Mouse (Mus musculus): ENCODE data around the gene Rbbp5. TPM values are rescaled to one million over a fixed set of nuclear protein-coding genes. Genes with fewer than 3 reads are reported as not detected.

The Rbbp5 gene
- polyA plus RNA-seq, 1 experiment from 2014 or later, result 52.9 TPM

- Histone ChIP-seq H3K4me1 (replicated peaks) (peaks cover 11% of the 10 kb centered on the region), H3K27ac (no peak within 1 kb of the TSS), H3K27me3 (no peaks in the 10 kb centered on the region), H3K36me3 (peaks cover 63% of the 10 kb centered on the region), H3K4me3 (replicated peaks) (no peak within 1 kb of the TSS), H3K9ac (replicated peaks) (no peak within 1 kb of the TSS), H3K9me3 (no peaks in the 10 kb centered on the region), H3K4me2 (replicated peaks) (no peak within 1 kb of the TSS)
- no peak for ATAC-seq
- WGBS, result 89% methylated on average over 7 of the region's 7 CpGs
Observed at GRCm38 (mm10) chr1:132506058-132506457, 28.9 kb downstream of the Rbbp5 start, which contains the start of gene Tmem81. Gene Tmem81 (plus strand): TSS chr1:132506230.

DNA sequence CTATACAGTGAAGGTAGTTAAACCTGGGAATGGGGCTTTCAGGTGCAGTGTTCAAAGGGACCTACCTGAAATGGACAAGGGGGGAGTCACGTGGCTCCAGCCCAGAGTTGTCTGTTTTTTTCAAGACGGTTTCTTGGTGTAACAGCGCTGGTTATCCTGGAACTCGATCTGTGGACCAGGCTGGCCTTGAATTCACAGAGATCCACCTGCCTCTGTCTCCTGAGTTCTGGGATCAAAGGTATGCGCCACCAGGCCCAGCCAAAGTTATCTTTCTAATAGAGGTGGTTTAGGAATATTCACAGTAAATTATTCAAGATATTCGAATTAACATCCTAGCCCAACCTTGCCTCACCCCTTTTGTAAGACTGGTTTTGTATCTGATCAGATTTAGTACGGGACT lies 29.5 kb downstream of the Rbbp5 start:
- Histone ChIP-seq H3K27ac (no peak overlapping the region), H3K27me3 (no peaks in the 10 kb centered on the region), H3K9ac (replicated peaks) (no peak overlapping the region), H3K4me3 (replicated peaks) (no peak overlapping the region), H3K4me1 (replicated peaks) (peaks cover 16% of the 10 kb centered on the region), H3K9me3 (no peaks in the 10 kb centered on the region), H3K4me2 (replicated peaks) (no peak overlapping the region), H3K36me3 (peaks cover 57% of the 10 kb centered on the region)
- ATAC-seq, result no peak
- WGBS, result 93% methylated on average over 7 of the region's 7 CpGs

DNA sequence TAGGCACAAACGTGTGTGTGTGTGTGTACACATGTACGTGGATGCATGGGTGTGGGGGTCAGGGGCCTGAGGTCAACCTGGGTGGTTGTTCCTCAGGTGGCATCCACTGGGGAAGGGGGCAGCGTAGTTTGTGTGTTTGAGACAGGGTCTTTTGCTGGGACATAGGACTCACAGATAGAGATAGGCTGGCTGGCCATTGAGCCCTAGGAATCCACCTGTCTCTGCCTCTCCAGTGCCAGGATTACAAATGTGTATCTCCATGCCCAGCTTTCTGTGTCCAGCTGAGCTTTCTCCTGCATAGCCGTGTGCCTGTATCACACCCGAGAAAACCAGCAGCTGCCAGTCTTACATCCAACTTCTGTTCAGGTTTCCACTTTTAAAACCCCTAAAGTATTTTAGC lies 32.6 kb downstream of the Rbbp5 start:
- no peaks in the 10 kb centered on the region for H3K27me3 ChIP-seq
- no peaks in the 10 kb centered on the region for H3K9me3 ChIP-seq
- H3K4me1 ChIP-seq (replicated peaks), result peaks cover 23% of the 10 kb centered on the region
- no peak for ATAC-seq
- WGBS, result 86% methylated on average over 5 of the region's 5 CpGs
- peaks cover 38% of the 10 kb centered on the region for H3K36me3 ChIP-seq
- H3K9ac ChIP-seq (replicated peaks), result no peak overlapping the region
- no peak overlapping the region for H3K4me2 ChIP-seq (replicated peaks)
- H3K4me3 ChIP-seq (replicated peaks), result no peak overlapping the region
- peak overlapping the region; percentile 32; the same call in 1 of the 2 replicates for H3K27ac ChIP-seq

- Histone ChIP-seq H3K9ac (replicated peaks) (0 out of 2 replicates have a peak overlapping the region, but pooled peaks have one; percentile 23), H3K36me3 (peaks cover 42% of the 10 kb centered on the region), H3K4me2 (replicated peaks) (no peak overlapping the region), H3K4me1 (replicated peaks) (peaks cover 23% of the 10 kb centered on the region), H3K27me3 (no peaks in the 10 kb centered on the region), H3K4me3 (replicated peaks) (no peak overlapping the region), H3K27ac (peak overlapping the region; percentile 62), H3K9me3 (no peaks in the 10 kb centered on the region)
- 56% methylated on average over 8 of the region's 8 CpGs for WGBS
- peak; percentile 75 for ATAC-seq
Observed at GRCm38 (mm10) chr1:132511521-132511920, 34.4 kb downstream of the Rbbp5 start.

- Histone ChIP-seq H3K36me3 (peaks cover 42% of the 10 kb centered on the region), H3K4me1 (replicated peaks) (peaks cover 23% of the 10 kb centered on the region), H3K4me2 (replicated peaks) (no peak overlapping the region), H3K9me3 (no peaks in the 10 kb centered on the region), H3K9ac (replicated peaks) (peak overlapping the region; percentile 20; the same call in 1 of the 2 replicates), H3K27me3 (no peaks in the 10 kb centered on the region), H3K27ac (no peak overlapping the region; the same call in 1 of the 2 replicates), H3K4me3 (replicated peaks) (no peak overlapping the region)
- WGBS, result 76% methylated on average over 8 of the region's 8 CpGs
- ATAC-seq, result no peak
Observed at GRCm38 (mm10) chr1:132512106-132512505, 34.9 kb downstream of the Rbbp5 start.

- 92% methylated on average over 12 of the region's 12 CpGs for WGBS
Observed at GRCm38 (mm10) chr1:132515339-132515738, 38.2 kb downstream of the Rbbp5 start.

GRCm38 (mm10) chr1:132516776-132517175 lies 39.6 kb downstream of the Rbbp5 start:
- 92% methylated on average over 11 of the region's 11 CpGs for WGBS
- Histone ChIP-seq H3K27ac (no peak overlapping the region), H3K4me2 (replicated peaks) (no peak overlapping the region), H3K36me3 (peaks cover 63% of the 10 kb centered on the region), H3K4me1 (replicated peaks) (peaks cover 7% of the 10 kb centered on the region; the same call in 1 of the 2 replicates), H3K9ac (replicated peaks) (no peak overlapping the region), H3K4me3 (replicated peaks) (no peak overlapping the region), H3K27me3 (no peaks in the 10 kb centered on the region), H3K9me3 (no peaks in the 10 kb centered on the region)
- ATAC-seq, result no peak

More at GRCm38 (mm10) chr1:132515339-132515738, 38.2 kb downstream of the Rbbp5 start:
- Histone ChIP-seq H3K4me1 (replicated peaks) (peaks cover 16% of the 10 kb centered on the region; the same call in 1 of the 2 replicates), H3K4me2 (replicated peaks) (no peak overlapping the region), H3K9me3 (no peaks in the 10 kb centered on the region), H3K36me3 (peaks cover 56% of the 10 kb centered on the region), H3K4me3 (replicated peaks) (no peak overlapping the region), H3K27ac (0 out of 2 replicates have a peak overlapping the region, but pooled peaks have one; percentile 10), H3K9ac (replicated peaks) (no peak overlapping the region), H3K27me3 (no peaks in the 10 kb centered on the region)
- no peak for ATAC-seq

- peaks cover 8% of the 10 kb centered on the region; the same call in 1 of the 2 replicates for H3K4me1 ChIP-seq (replicated peaks)
- H3K4me3 ChIP-seq (replicated peaks), result no peak overlapping the region
- no peak for ATAC-seq
- H3K27ac ChIP-seq, result no peak overlapping the region
- 88% methylated on average over 18 of the region's 18 CpGs for WGBS
- H3K9ac ChIP-seq (replicated peaks), result no peak overlapping the region
- no peaks in the 10 kb centered on the region for H3K9me3 ChIP-seq
- H3K36me3 ChIP-seq, result peaks cover 82% of the 10 kb centered on the region
- H3K27me3 ChIP-seq, result no peaks in the 10 kb centered on the region
- no peak overlapping the region for H3K4me2 ChIP-seq (replicated peaks)
Observed at GRCm38 (mm10) chr1:132518621-132519020, 41.5 kb downstream of the Rbbp5 start.

DNA sequence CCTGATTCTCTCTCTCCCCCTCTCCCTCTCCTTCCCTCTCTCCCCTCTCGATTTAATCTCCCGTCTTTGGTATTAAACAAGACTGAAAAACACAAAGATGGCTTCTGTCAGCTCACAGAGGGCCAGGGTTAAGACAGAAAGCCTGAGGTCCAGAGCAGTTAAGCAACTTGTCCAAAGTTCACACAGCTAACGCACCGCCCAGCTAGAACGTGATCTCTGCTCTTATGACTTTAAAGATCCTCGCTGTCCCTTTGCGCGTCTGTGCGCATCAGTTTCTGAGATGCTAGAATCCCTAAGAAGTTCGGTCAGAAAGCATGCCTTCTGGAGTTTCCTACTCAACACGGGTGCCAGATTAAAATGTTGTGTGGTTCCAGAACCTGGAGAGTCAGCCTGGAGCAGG lies 42.6 kb downstream of the Rbbp5 start:
- Histone ChIP-seq H3K36me3 (peaks cover 79% of the 10 kb centered on the region), H3K4me3 (replicated peaks) (no peak overlapping the region), H3K9me3 (no peaks in the 10 kb centered on the region), H3K4me1 (replicated peaks) (peaks cover 8% of the 10 kb centered on the region; the same call in 1 of the 2 replicates), H3K27me3 (no peaks in the 10 kb centered on the region), H3K4me2 (replicated peaks) (no peak overlapping the region), H3K27ac (no peak overlapping the region), H3K9ac (replicated peaks) (no peak overlapping the region)
- ATAC-seq, result no peak
- WGBS, result 88% methylated on average over 11 of the region's 11 CpGs

GRCm38 (mm10) chr1:132520764-132521163 lies 43.6 kb downstream of the Rbbp5 start:
- no peaks in the 10 kb centered on the region for H3K9me3 ChIP-seq
- ATAC-seq, result no peak
- H3K36me3 ChIP-seq, result peaks cover 77% of the 10 kb centered on the region
- no peak overlapping the region for H3K27ac ChIP-seq
- H3K4me2 ChIP-seq (replicated peaks), result no peak overlapping the region
- peaks cover 4% of the 10 kb centered on the region; the same call in 1 of the 2 replicates for H3K27me3 ChIP-seq
- 20% methylated on average over 4 of the region's 6 CpGs for WGBS
- peaks cover 8% of the 10 kb centered on the region for H3K4me1 ChIP-seq (replicated peaks)
- no peak overlapping the region for H3K4me3 ChIP-seq (replicated peaks)
- H3K9ac ChIP-seq (replicated peaks), result no peak overlapping the region

DNA sequence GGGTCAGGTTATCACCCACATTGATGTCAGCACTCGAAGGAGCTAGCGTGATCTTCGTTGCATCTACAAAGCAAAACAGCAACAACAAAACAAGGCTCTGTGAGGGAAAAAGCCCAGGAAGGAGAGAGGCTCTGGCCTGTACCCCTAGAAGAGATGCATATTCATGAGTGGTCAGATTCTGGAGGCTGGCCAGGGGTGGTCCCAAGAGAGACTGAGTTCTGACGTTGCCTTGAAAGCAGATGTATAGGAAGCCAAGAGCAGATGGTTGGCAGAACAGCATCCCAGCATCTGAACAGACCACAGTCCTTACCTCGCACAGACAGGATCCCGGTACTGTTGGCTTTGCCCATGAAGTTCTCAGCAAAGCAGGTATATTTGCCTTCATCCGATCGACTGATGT lies 45.9 kb downstream of the Rbbp5 start:
- Histone ChIP-seq H3K4me1 (replicated peaks) (peaks cover 23% of the 10 kb centered on the region), H3K27me3 (peaks cover 4% of the 10 kb centered on the region; the same call in 1 of the 2 replicates), H3K9me3 (no peaks in the 10 kb centered on the region), H3K27ac (no peak overlapping the region), H3K36me3 (peaks cover 69% of the 10 kb centered on the region), H3K4me2 (replicated peaks) (no peak overlapping the region), H3K4me3 (replicated peaks) (no peak overlapping the region), H3K9ac (replicated peaks) (no peak overlapping the region)
- WGBS, result 84% methylated on average over 8 of the region's 8 CpGs
- ATAC-seq, result no peak

DNA sequence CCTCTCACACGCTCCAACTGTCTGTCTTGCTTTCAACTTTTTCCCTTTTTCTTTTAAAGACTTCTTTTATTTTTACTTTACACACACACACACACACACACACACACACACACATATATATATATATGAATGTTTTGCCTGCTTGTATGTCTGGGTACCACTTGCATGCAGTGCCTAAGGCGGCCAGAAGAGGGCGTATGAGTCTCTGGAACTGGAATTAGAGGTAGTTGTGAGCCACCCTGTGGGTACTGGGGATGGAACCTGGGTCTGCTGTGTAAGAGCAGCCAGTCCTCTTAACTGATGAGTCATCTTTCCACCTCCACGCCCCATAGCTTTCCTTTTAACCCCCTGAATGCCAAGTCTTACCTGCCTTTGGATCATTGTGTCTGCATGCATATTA lies 46.8 kb downstream of the Rbbp5 start:
- Histone ChIP-seq H3K4me3 (replicated peaks) (no peak overlapping the region), H3K36me3 (peaks cover 70% of the 10 kb centered on the region), H3K4me2 (replicated peaks) (no peak overlapping the region), H3K9ac (replicated peaks) (no peak overlapping the region), H3K27ac (no peak overlapping the region), H3K4me1 (replicated peaks) (peaks cover 23% of the 10 kb centered on the region), H3K27me3 (peaks cover 4% of the 10 kb centered on the region; the same call in 1 of the 2 replicates), H3K9me3 (no peaks in the 10 kb centered on the region)
- WGBS, result 47% methylated on average over 4 of the region's 4 CpGs
- ATAC-seq, result no peak

DNA sequence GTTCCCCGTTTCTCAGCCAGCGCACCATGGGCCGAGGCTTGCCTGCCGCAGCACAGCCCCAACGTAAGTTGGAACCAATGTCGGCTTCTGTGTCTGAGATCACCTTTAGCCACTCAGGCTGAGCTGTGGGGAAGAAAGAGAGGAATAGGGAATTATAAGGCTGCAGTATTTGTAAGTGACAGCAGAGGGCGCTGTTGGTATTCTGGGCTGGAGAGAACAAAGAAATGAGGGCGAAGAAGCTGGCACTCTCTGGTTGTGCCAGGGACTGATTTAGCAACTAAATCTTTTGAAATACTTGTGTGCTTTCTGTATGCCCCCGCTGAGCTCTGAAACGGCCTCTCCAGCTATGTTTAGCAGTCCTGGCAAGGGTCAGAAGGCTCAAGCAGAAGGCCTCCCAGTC lies 48.7 kb downstream of the Rbbp5 start:
- H3K9me3 ChIP-seq, result no peaks in the 10 kb centered on the region
- WGBS, result 4% methylated on average over 10 of the region's 10 CpGs
- H3K9ac ChIP-seq (replicated peaks), result peak overlapping the region; percentile 64
- H3K27me3 ChIP-seq, result peaks cover 4% of the 10 kb centered on the region; the same call in 1 of the 2 replicates
- peak overlapping the region; percentile 88 for H3K27ac ChIP-seq
- peaks cover 60% of the 10 kb centered on the region for H3K36me3 ChIP-seq
- H3K4me3 ChIP-seq (replicated peaks), result no peak overlapping the region
- 0 out of 2 replicates have a peak overlapping the region, but pooled peaks have one; percentile 17 for H3K4me2 ChIP-seq (replicated peaks)
- peak; percentile 58 for ATAC-seq
- peaks cover 35% of the 10 kb centered on the region for H3K4me1 ChIP-seq (replicated peaks)

Measured in midbrain, embryonic 13.5 days (tissue).